Mouse (Mus musculus): ENCODE results near the gene A830031A19Rik. TPM values are rescaled to one million over a fixed set of nuclear protein-coding genes. Genes with fewer than 3 reads are reported as not detected.

A830031A19Rik gene
- polyA plus RNA-seq, 1 experiment from 2014 or later: not detected

DNA sequence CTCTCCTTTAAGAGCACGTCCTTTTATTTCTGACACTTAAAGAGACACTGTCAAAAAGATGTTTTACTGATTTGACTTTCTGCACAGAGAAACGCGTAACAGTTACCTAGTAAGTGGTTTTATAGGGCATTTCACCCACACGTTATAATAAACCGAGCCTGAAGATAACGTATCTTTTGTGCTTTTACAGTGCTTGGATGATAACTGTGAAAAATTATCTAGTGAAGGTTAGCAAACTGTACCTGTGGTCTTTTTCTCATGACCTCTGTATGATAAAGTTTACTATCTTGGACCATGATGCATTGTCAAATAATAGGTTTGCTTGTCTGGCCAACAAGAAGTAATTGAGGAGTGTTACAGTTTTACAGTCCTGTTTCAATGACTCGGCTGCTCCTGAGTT is 74.2 kb downstream of the A830031A19Rik start:
- Histone ChIP-seq H3K9me3 (ENCODE audit: control insufficient read depth, low read length) (no peaks in the 10 kb centered on the region), H3K4me2 (no peak overlapping the region), H3K4me3 (ENCODE audit: low read depth, low read length) (no peak overlapping the region), H3K4me1 (replicated peaks; ENCODE audit: control insufficient read depth, insufficient read depth, low read length) (no peaks in the 10 kb centered on the region), H3K36me3 (ENCODE audit: control insufficient read depth, insufficient read depth, low read length) (no peaks in the 10 kb centered on the region), H3K27me3 (replicated peaks; ENCODE audit: control insufficient read depth, insufficient read depth, low read length) (no peaks in the 10 kb centered on the region), H3K27ac (ENCODE audit: low read depth, low read length) (no peak overlapping the region), H3K9ac (ENCODE audit: low read depth, low read length) (no peak overlapping the region)
- 75% methylated on average over 7 of the region's 7 CpGs for WGBS
- DNase-seq (ENCODE audit: low spot score) (no peak), ATAC-seq (replicated peaks; ENCODE audit: low FRiP score) (no peak)

Small RNAs within 50 kb of the gene (microRNA-seq; reads per million reads assigned to microRNA genes)
- gene Gm44381 (ENCODE audit: borderline number of aligned reads): not detected

Other genes starting within 250 kb of the A830031A19Rik start
- 11.1 and 13.4 TPM in 2 replicates for gene Papolg, start 179.8 kb downstream of the A830031A19Rik start, polyA plus RNA-seq (2014; fragmentation: Nextera tagmentation; extraction: Ambion mirVana)
- 92.2 and 95.4 TPM in 2 replicates for gene Bcl11a, start 3.0 kb upstream of the A830031A19Rik start, polyA plus RNA-seq (2014; fragmentation: Nextera tagmentation; extraction: Ambion mirVana)

Measured in liver, embryonic 11.5 days (tissue).